24 mouse cellular contexts compared by ENCODE assay signal in the genomic region with DNA sequence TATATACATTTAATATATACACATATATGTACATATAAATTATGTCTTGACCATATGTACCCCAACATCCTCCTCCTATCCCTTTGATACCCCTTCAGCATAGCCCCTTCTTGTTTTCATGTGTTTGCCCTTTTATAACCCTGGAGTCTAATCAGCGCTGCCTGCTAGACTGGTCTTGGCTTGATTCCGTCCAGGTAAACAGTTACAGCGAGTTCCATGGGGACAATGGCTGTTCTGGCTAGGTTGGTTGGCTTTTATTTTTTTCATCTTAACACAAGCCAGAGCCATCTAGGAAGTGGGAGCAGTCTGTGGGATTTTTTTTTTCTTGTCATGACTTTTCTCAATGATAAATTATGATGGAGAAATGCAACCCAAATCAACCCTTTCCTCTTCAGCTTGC.
"Had no signal": no experiment of that assay in that cellular context is flagged by ENCODE, and none has a peak within 500 bp of the region (broad histone marks: within the 10 kb centered on the region; RNA-seq: fewer than 3 reads in every experiment).

No protein-coding gene starts in this region.

- H3K4me3 ChIP-seq: gastrocnemius, adult 2 months; heart, embryonic 10.5 days; heart, embryonic 12.5 days; hindbrain, embryonic 10.5 days; hindbrain, embryonic 12.5 days; intestine, embryonic 15.5 days; layer of hippocampus, adult 2 months; left cerebral cortex, adult 2 months; limb, embryonic 10.5 days; limb, embryonic 12.5 days had no signal

- H3K27ac ChIP-seq: gastrocnemius, adult 2 months; heart, embryonic 10.5 days; hindbrain, embryonic 10.5 days; hindbrain, embryonic 12.5 days; hindbrain, embryonic 14.5 days; intestine, embryonic 15.5 days; layer of hippocampus, adult 2 months; left cerebral cortex, adult 2 months; limb, embryonic 10.5 days; limb, embryonic 12.5 days had no signal

- H3K9ac ChIP-seq: heart, embryonic 12.5 days; hindbrain, embryonic 12.5 days; hindbrain, embryonic 14.5 days; intestine, embryonic 15.5 days; limb, embryonic 12.5 days had no signal

- H3K4me1 ChIP-seq: heart, embryonic 12.5 days; hindbrain, embryonic 12.5 days; intestine, embryonic 15.5 days; limb, embryonic 12.5 days had no signal

- H3K36me3 ChIP-seq: heart, embryonic 10.5 days; heart, embryonic 12.5 days; hindbrain, embryonic 10.5 days; hindbrain, embryonic 12.5 days; intestine, embryonic 15.5 days; limb, embryonic 10.5 days; limb, embryonic 12.5 days had no signal

- H3K4me2 ChIP-seq: heart, embryonic 12.5 days; hindbrain, embryonic 12.5 days; hindbrain, embryonic 14.5 days; intestine, embryonic 15.5 days; limb, embryonic 12.5 days; liver, embryonic 11.5 days had no signal

- H3K9me3 ChIP-seq: heart, embryonic 10.5 days; hindbrain, embryonic 10.5 days; intestine, embryonic 15.5 days; limb, embryonic 10.5 days had no signal

- H3K27me3 ChIP-seq: heart, embryonic 12.5 days; hindbrain, embryonic 12.5 days; intestine, embryonic 15.5 days; limb, embryonic 12.5 days had no signal

- ATAC-seq: hindbrain, embryonic 16.5 days; inflammation-experienced regulatory T-cells, adult 6 months; intestine, embryonic 15.5 days; intestine, postnatal 0 days had no signal

- DNase-seq: gastrocnemius, adult 2 months; gastrocnemius, postnatal 10 days; gastrocnemius, postnatal 25 days; heart, adult 18-20 months; heart, postnatal 10 days; heart, postnatal 4 days; kidney, adult 18-20 months; kidney, postnatal 10 days; kidney, postnatal 25 days; kidney, postnatal 4 days had no signal
